In genomic region chr9:20606269-20606668, GRCm38 (mm10) we compare ENCODE assay signal across 8 mouse cellular contexts. TPM values are rescaled to one million over a fixed set of nuclear protein-coding genes. Genes with fewer than 3 reads are reported as not detected.
DNase-seq lines count a peak whose midpoint lies in the region; ATAC-seq and TF ChIP-seq lines count a peak whose summit lies in the region.
"Had no signal": no experiment of that assay in that cellular context is flagged by ENCODE, and none has a peak within 500 bp of the region (broad histone marks: within the 10 kb centered on the region; RNA-seq: fewer than 3 reads in every experiment).

No protein-coding gene starts in this region.

- no peaks in the 10 kb centered on the region for H3K9me3 ChIP-seq in stomach, embryonic 14.5 days (ENCODE audit: control insufficient read depth, low read depth, low read length)
- no peaks in the 10 kb centered on the region for H3K9me3 ChIP-seq in stomach, postnatal 0 days (ENCODE audit: control insufficient read depth, low read length)
- H3K9me3 ChIP-seq in forebrain, embryonic 14.5 days (replicated peaks; ENCODE audit: control insufficient read depth, low read length), result 0 out of 2 replicates have a peak, but pooled peaks cover 3% of the 10 kb centered on the region
- no peaks in the 10 kb centered on the region; the same call in 1 of the 2 replicates for H3K9me3 ChIP-seq in liver, embryonic 14.5 days (ENCODE audit: control insufficient read depth, low read length)

- no peak overlapping the region; the same call in 1 of the 2 replicates for H3K9ac ChIP-seq in stomach, embryonic 14.5 days (replicated peaks; ENCODE audit: low read depth, low read length)
- no peak overlapping the region for H3K9ac ChIP-seq in stomach, postnatal 0 days (ENCODE audit: low read length)
- peak overlapping the region; percentile 90 for H3K9ac ChIP-seq in forebrain, embryonic 14.5 days (ENCODE audit: low read length)
- no peak overlapping the region for H3K9ac ChIP-seq in liver, embryonic 14.5 days (replicated peaks)

- WGBS in stomach, embryonic 14.5 days, result 97% methylated on average over 1 of the region's 1 CpGs
- WGBS in stomach, postnatal 0 days, result 97% methylated on average over 1 of the region's 1 CpGs
- 97% methylated on average over 1 of the region's 1 CpGs for WGBS in forebrain, embryonic 14.5 days
- WGBS in liver, embryonic 14.5 days (ENCODE audit: insufficient replicate concordance), result 69% methylated on average over 1 of the region's 1 CpGs

- DNase-seq in stomach, postnatal 0 days (ENCODE audit: low spot score), result no peak
- no peak for DNase-seq in forebrain, embryonic 14.5 days (ENCODE audit: low spot score)
- no peak for DNase-seq in liver, embryonic 14.5 days (ENCODE audit: low read depth in 3 of 3, low spot score in 3 of 3)
- no peak for DNase-seq in right cerebral cortex, postnatal 36 days (ENCODE audit: low spot score in 2 of 2)
- no peak for DNase-seq in kidney, adult 8-10 months
- DNase-seq in spleen, postnatal 14 days (ENCODE audit: low spot score in 2 of 2), result no peak
- DNase-seq: gastrocnemius, postnatal 36 days had no signal

- ATAC-seq in stomach, embryonic 14.5 days (ENCODE audit: insufficient number of reproducible peaks, insufficient read depth, low FRiP score, low read depth), result no peak
- no peak for ATAC-seq in stomach, postnatal 0 days (ENCODE audit: low FRiP score, low TSS enrichment)
- ATAC-seq in forebrain, embryonic 14.5 days, result no peak
- no peak for ATAC-seq in liver, embryonic 14.5 days (ENCODE audit: insufficient read depth)

- no peak for TF ChIP-seq EP300 in stomach, postnatal 0 days (optimal IDR thresholded peaks at IDR 0.05)
- no peak for TF ChIP-seq EP300 in liver, embryonic 14.5 days (IDR thresholded peaks at IDR 0.05; ENCODE audit: low read depth)

- no peak overlapping the region for H3K4me3 ChIP-seq in stomach, embryonic 14.5 days (ENCODE audit: low read depth, low read length)
- H3K4me3 ChIP-seq in stomach, postnatal 0 days (ENCODE audit: low read depth, low read length), result no peak overlapping the region
- H3K4me3 ChIP-seq in forebrain, embryonic 14.5 days (ENCODE audit: low read depth, low read length), result peak overlapping the region; percentile 65; the same call in 1 of the 2 replicates
- H3K4me3 ChIP-seq in liver, embryonic 14.5 days (ENCODE audit: insufficient read depth in 1 of 2, low read depth in 2 of 2, low read length in 2 of 2), result no peak overlapping the region

- no peaks in the 10 kb centered on the region for H3K4me1 ChIP-seq in stomach, embryonic 14.5 days (ENCODE audit: control insufficient read depth, insufficient read depth, low read length)
- no peaks in the 10 kb centered on the region; the same call in 1 of the 2 replicates for H3K4me1 ChIP-seq in stomach, postnatal 0 days (replicated peaks; ENCODE audit: control insufficient read depth, insufficient read depth)
- peaks cover 8% of the 10 kb centered on the region for H3K4me1 ChIP-seq in forebrain, embryonic 14.5 days (ENCODE audit: control insufficient read depth, insufficient read depth, low read length)
- H3K4me1 ChIP-seq in liver, embryonic 14.5 days (replicated peaks; ENCODE audit: control insufficient read depth in 2 of 2, insufficient read depth in 2 of 2, low read length in 1 of 2), result peaks cover 2 to 4% of the 10 kb centered on the region in 2 experiments; a peak in 2 of 4 replicates

- H3K27me3 ChIP-seq in stomach, embryonic 14.5 days (ENCODE audit: control insufficient read depth, insufficient read depth, low read length), result no peaks in the 10 kb centered on the region
- no peaks in the 10 kb centered on the region for H3K27me3 ChIP-seq in stomach, postnatal 0 days (ENCODE audit: control insufficient read depth, insufficient read depth, low read length)
- H3K27me3 ChIP-seq in forebrain, embryonic 14.5 days (replicated peaks; ENCODE audit: control insufficient read depth, insufficient read depth, low read length), result no peaks in the 10 kb centered on the region
- no peaks in the 10 kb centered on the region for H3K27me3 ChIP-seq in liver, embryonic 14.5 days (ENCODE audit: control insufficient read depth, insufficient read depth, low read length)

- no peak overlapping the region for H3K27ac ChIP-seq in stomach, embryonic 14.5 days (ENCODE audit: low read length)
- no peak overlapping the region for H3K27ac ChIP-seq in stomach, postnatal 0 days (replicated peaks)
- H3K27ac ChIP-seq in forebrain, embryonic 14.5 days (ENCODE audit: low read depth, low read length), result no peak overlapping the region
- no peak overlapping the region for H3K27ac ChIP-seq in liver, embryonic 14.5 days

- H3K36me3 ChIP-seq in stomach, embryonic 14.5 days (ENCODE audit: control insufficient read depth, insufficient read depth, low read length), result no peaks in the 10 kb centered on the region
- H3K36me3 ChIP-seq in stomach, postnatal 0 days (ENCODE audit: control insufficient read depth, insufficient read depth, low read length), result no peaks in the 10 kb centered on the region
- 0 out of 2 replicates have a peak, but pooled peaks cover 7% of the 10 kb centered on the region for H3K36me3 ChIP-seq in forebrain, embryonic 14.5 days (ENCODE audit: control insufficient read depth, insufficient read depth, low read length)
- H3K36me3 ChIP-seq in liver, embryonic 14.5 days (replicated peaks; ENCODE audit: control insufficient read depth, insufficient read depth, low read depth), result no peaks in the 10 kb centered on the region

- peak overlapping the region; percentile 75; the same call in 1 of the 2 replicates for H3K4me2 ChIP-seq in stomach, embryonic 14.5 days (replicated peaks; ENCODE audit: low read depth, low read length)
- H3K4me2 ChIP-seq in stomach, postnatal 0 days (replicated peaks; ENCODE audit: low read depth), result no peak overlapping the region
- H3K4me2 ChIP-seq in forebrain, embryonic 14.5 days (ENCODE audit: low read length), result peak overlapping the region; percentile 76
- H3K4me2 ChIP-seq in liver, embryonic 14.5 days (ENCODE audit: low read depth), result peak overlapping the region; percentile 70

- no peak for TF ChIP-seq CTCF in stomach, postnatal 0 days (IDR thresholded peaks at IDR 0.05; ENCODE audit: low read depth)
- TF ChIP-seq CTCF in liver, embryonic 14.5 days (IDR thresholded peaks at IDR 0.05; ENCODE audit: low read depth), result no peak

RNA-seq across cellular contexts. Expression of gene Zfp846, which starts 25.2 kb away (rescaled TPM):
- 20.9 and 28.6 TPM in 2 replicates for polyA plus RNA-seq in stomach, embryonic 14.5 days (2014; fragmentation: Nextera tagmentation; extraction: Ambion mirVana)
- polyA plus RNA-seq in stomach, postnatal 0 days (2015; fragmentation: Nextera tagmentation; extraction: Ambion mirVana), result 6.0 and 6.9 TPM in 2 replicates
- polyA plus RNA-seq in forebrain, embryonic 14.5 days (2014; fragmentation: Nextera tagmentation; extraction: Ambion mirVana), result 34.4 and 45.5 TPM in 2 replicates
- 1.0 and 1.6 TPM in 2 replicates for polyA plus RNA-seq in liver, embryonic 14.5 days (2012; rRNA removed)
- polyA plus RNA-seq in liver, embryonic 14.5 days (2014; fragmentation: Nextera tagmentation; extraction: Ambion mirVana), result 1.9 and 2.3 TPM in 2 replicates

RNA-seq across cellular contexts. Expression of gene Ubl5, which starts 36.4 kb away (rescaled TPM):
- 362 and 386 TPM in 2 replicates for polyA plus RNA-seq in stomach, embryonic 14.5 days (2014; fragmentation: Nextera tagmentation; extraction: Ambion mirVana)
- polyA plus RNA-seq in stomach, postnatal 0 days (2015; fragmentation: Nextera tagmentation; extraction: Ambion mirVana), result 451 and 481 TPM in 2 replicates
- 468 and 550 TPM in 2 replicates for polyA plus RNA-seq in forebrain, embryonic 14.5 days (2014; fragmentation: Nextera tagmentation; extraction: Ambion mirVana)
- polyA plus RNA-seq in liver, embryonic 14.5 days (2012; rRNA removed), result 203 and 296 TPM in 2 replicates
- polyA plus RNA-seq in liver, embryonic 14.5 days (2014; fragmentation: Nextera tagmentation; extraction: Ambion mirVana), result 264 and 272 TPM in 2 replicates

RNA-seq across cellular contexts. Expression of gene Fbxl12, which starts 38.3 kb away (rescaled TPM):
- polyA plus RNA-seq in stomach, embryonic 14.5 days (2014; fragmentation: Nextera tagmentation; extraction: Ambion mirVana), result 12.2 and 13.5 TPM in 2 replicates
- polyA plus RNA-seq in stomach, postnatal 0 days (2015; fragmentation: Nextera tagmentation; extraction: Ambion mirVana), result 7.2 and 8.2 TPM in 2 replicates
- 10.3 and 12.5 TPM in 2 replicates for polyA plus RNA-seq in forebrain, embryonic 14.5 days (2014; fragmentation: Nextera tagmentation; extraction: Ambion mirVana)
- polyA plus RNA-seq in liver, embryonic 14.5 days (2012; rRNA removed), result 7.0 TPM in 2 replicates
- polyA plus RNA-seq in liver, embryonic 14.5 days (2014; fragmentation: Nextera tagmentation; extraction: Ambion mirVana), result 2.3 and 2.6 TPM in 2 replicates

RNA-seq across cellular contexts. Expression of gene Pin1, which starts 45.6 kb away (rescaled TPM):
- polyA plus RNA-seq in stomach, embryonic 14.5 days (2014; fragmentation: Nextera tagmentation; extraction: Ambion mirVana), result 45.7 and 46.5 TPM in 2 replicates
- 28.2 and 28.7 TPM in 2 replicates for polyA plus RNA-seq in stomach, postnatal 0 days (2015; fragmentation: Nextera tagmentation; extraction: Ambion mirVana)
- polyA plus RNA-seq in forebrain, embryonic 14.5 days (2014; fragmentation: Nextera tagmentation; extraction: Ambion mirVana), result 69.2 and 73.3 TPM in 2 replicates
- polyA plus RNA-seq in liver, embryonic 14.5 days (2012; rRNA removed), result 8.0 and 12.5 TPM in 2 replicates
- polyA plus RNA-seq in liver, embryonic 14.5 days (2014; fragmentation: Nextera tagmentation; extraction: Ambion mirVana), result 26.5 and 27.1 TPM in 2 replicates
